Mouse (Mus musculus) brain, embryonic 18.5 days (tissue): ENCODE measurements around the gene Bfsp2.

ENCODE experiments used
- DNase-seq: peaks from one replicate; pipeline ENCODE4 v3.0.0-alpha.2; 2012; ENCODE audit warnings: low read depth, low spot score

The Bfsp2 gene

GRCm38 (mm10) chr9:103480044-103480576 is at the start of gene Bfsp2:
TSS of gene Bfsp2 (minus strand) at chr9:103480420.
- DNase-seq = no peak

DNA sequence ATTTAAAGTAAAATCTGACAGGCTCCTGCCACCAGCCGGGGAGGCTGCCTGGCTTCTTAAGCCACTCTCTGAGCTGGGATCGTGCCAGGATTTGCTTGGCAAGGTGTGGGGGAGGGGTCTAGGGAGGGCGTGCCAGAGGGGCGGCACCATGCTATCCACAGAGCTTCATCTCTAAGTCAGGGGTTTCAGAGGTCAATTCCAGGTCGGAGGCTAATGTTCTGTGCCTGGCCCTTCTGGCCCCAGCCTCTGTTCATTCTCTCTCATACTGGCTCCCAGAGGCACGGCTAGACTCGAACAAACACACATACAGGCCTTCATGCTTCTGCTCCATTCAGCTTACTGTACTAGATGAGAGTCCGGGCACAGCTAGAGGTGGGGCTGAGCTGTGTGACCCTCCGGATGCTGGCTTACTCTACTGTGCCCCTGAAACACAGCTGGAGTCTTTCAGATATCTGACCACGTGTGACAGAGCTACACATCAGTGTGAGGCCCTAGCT is 44.9 kb upstream of the Bfsp2 start:
- no peak for DNase-seq

DNA sequence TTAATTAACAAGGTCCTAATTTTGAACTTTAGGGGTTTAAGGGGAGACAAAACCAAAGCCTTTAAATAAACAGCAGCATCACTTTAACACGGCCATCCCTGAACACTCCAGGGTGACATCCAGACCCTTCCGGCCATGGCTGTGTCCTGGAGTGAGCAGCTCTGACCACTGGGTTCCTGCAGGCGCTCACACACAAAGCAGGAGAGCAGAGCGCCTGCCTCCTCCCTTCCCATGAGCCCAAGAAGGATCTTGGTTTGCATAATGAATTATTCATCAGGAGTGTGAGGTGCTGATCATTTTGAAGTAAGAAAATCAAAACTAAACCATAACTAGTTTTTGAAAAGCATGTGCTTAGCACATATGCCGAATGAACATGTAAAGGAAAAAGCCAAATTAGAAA is 44.4 kb upstream of the Bfsp2 start:
- peak; percentile 51 for DNase-seq

DNA sequence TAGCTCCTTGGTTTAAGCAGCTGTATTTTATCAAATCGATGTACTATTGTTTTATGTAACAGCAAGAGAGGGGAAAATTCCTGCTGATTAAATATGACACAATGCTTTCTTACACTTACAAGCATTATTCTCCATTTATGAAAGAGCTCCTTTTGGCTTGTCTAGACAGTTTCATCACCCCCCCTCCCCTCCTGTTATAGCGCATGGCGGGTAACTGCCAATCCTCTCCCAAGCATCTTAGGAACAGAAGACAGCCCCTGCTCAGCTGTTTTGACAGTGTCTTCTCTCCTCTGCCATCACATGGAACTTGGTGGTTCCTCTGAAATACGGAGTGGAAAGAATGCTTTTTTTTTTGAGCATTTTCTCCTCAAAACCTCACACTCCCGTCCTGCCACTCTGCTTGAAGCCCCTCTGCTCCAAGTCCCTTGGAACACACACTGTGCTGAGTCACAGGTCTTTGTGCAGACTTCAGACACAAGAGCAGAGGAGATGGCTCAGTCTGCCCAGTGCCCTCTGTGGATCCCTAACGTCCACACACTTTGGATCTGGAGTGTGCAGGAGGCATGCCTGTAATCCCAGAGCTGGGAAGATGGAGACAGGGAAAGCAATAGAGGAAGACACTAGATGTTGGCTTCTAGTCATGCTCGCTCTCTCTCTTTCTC is 43.7 kb upstream of the Bfsp2 start:
- DNase-seq = peak; percentile 78

GRCm38 (mm10) chr9:103523008-103523407 is 42.8 kb upstream of the Bfsp2 start:
- DNase-seq = no peak

GRCm38 (mm10) chr9:103513884-103514283 is 33.7 kb upstream of the Bfsp2 start:
- no peak for DNase-seq

DNA sequence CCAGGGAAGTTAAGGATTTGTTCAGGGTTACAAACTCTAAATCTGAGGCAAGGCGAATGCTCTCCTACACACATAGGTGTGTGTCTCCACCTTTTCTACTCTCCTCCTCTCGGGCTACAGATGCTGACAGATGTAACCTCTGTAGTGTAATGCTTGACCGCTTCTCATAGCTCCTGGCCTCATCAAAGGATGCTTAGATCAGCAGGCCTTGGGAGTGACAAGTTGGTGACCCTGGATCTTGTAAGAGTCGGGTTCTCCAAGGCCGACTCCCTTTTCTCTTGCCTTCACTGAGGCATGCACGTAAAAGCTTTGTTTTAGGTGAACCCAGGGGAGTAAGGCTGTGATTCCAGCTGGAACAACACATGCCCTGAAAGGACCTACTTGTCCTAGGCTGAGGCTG is 32.0 kb upstream of the Bfsp2 start:
- DNase-seq = no peak

DNA sequence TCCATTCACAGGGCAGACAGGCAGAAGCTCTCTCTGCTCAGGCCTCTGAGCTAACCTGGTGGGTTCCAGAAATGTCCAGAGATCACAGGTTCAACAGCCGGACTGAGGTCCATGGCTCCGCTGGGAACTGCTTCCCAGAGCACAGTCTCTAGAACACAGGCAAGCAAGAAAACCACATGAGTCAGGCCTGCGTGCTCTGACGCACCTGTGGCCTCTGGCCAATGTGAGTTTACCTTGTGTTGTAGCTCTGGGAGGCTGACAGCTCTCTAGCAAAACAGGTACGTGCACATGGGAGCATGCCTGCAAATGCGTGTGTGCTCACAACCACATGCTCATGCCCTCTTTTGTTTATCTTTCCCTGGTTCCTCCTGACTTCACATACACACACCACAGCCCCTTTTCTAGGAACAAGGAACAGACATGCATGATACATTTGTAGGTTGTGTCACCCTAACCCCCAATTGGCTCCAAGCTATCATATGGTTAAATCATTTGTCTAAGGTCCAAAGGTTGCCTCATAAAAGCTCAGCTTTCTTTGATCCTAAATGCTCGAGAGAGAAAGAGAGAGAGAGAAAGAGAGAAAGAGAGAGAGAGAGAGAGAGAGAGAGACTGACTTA is 26.9 kb upstream of the Bfsp2 start:
- no peak for DNase-seq

GRCm38 (mm10) chr9:103505067-103505466 is 24.8 kb upstream of the Bfsp2 start:
- DNase-seq = no peak

- DNase-seq = peak; percentile 78
Observed at GRCm38 (mm10) chr9:103504646-103505045, 24.4 kb upstream of the Bfsp2 start.

DNA sequence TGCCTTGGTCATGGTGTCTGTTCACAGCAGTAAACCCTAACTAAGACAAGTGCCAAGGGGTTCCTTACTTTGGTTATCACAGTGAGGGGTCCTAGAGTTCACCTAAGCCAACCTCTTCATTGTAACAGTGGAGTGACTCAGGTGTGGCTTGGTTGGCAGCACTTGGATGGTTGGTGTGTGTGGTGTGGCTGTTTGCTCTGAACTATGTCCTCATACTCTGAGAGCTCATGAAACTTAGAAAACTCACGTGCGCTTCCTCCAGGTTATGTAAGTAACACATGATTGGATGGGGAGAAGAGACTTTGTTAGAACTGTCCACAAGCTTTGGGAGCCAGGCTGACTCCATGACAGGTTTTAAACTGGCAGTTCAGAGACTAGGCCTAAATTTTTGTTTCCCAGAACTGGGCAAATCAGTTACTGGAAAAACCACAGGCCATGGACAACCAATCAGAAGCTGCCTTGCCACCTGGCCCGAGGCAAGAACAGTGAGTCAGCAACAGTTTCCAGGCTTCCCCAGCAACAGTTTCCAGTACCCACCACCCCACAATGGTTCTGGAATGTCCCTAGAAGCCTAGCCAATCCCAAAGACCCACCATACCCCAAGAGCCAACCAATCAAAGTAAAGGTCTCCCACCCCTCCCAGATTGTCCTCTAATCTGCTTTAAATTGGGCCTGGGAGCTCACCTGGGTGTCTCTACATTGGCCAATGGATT is 23.5 kb upstream of the Bfsp2 start:
- no peak for DNase-seq

DNA sequence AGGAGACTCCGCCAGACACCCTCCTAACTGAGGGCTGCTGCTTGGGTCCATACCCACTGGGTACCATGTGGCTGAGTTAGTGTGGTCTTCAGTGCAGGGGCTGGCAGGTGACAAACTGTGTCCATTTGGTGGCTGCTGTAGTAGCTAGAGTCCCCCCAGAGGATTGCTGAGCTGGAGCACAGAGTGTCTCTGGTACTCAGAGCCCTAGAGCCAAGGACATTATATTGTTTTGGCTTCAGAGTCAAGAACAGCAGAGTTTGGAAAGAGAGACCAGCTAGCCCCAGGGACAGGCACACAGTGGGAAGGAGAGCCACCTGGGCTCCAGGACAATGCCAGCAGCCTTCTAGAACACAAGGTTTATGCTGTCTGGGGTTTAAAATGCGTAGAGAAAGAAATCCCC is 22.4 kb upstream of the Bfsp2 start:
- DNase-seq = no peak

DNA sequence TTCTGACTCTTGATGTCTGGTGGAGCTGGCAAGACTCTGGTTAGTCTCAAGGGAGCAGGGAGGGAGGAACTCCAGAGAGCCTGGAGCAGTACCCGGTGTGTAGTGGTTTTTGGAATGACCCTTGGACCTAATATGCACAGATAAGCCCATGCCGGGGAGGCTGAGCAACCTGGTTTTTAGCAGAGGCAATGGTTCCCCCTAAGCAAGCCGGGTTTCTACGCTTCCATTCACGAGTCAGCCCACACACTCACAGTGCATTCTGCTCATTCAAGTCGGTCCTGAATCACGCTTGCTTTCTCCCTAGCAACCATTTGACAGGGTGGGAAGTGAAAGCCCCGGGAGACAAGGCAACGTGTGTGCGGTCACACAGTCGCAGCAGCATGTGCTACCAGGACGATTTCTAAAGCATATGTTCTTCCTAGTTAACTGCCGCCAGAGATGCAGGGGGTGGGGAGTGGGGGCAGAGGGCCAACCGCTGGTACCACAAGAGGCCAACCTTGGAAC is 21.7 kb upstream of the Bfsp2 start:
- peak; percentile 74 for DNase-seq

DNA sequence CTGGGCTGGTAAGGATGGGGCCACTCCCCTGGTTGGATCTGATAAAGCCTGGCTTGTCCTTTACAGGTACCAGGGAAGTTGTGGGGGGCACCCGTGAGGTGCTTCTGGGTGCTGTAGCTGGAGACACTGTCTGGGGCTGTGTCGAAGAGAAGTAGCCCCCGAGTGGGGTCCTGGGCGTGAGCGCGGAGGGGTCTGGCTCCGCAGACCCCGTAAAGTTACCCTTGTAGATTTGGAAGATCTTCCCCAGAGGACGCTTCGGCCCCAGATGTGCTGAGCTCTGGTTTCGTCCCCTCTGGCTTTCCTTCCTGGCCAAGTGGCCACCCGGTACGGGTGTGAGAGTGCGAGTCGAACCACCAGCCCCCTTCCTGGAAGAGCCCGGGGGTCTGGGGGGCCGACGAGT is 19.1 kb upstream of the Bfsp2 start:
- DNase-seq = no peak

DNA sequence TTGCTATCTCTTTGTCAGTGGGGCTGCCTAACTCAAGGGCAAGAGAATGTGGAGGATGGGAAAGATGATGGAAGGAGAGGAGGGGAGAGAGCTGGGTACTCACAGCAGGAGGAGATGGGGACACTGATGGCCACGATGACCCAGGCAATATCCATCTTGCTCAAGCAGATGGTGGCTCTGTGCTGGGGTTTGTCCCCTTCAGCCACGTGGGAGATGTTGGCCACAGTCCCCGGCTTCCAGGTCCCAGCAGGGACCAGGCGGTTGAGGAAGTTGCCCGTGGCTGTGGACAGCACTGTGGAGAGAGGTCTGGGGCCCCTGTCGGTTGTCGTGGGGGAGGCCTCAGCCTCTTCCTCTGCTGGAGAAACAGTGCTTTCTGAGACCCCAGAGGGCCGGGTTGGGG is 18.5 kb upstream of the Bfsp2 start:
- DNase-seq = no peak

- no peak for DNase-seq
Observed at GRCm38 (mm10) chr9:103495391-103495790, 15.2 kb upstream of the Bfsp2 start.

GRCm38 (mm10) chr9:103494346-103495020 is 14.3 kb upstream of the Bfsp2 start:
- DNase-seq = peak; percentile 58

DNA sequence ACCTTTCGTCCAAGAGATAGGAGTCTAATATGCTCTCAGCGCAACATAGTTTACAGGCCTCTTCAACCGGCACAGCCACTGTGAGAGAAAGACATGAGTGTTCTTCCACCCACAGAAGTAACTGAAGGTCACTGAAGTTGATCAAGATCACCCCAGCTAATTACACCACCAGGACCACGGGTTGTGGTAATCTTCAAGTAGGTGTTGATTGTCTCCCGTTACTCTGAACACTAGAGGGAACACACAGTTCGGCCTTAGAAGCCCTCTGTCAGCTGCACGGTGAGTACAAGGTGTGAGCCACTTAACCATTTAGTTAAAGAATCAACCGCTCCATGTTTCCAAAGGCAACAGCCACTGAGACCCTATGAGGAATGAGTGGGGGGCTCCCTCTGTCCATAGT is 11.8 kb upstream of the Bfsp2 start:
- no peak for DNase-seq

- DNase-seq = no peak
Observed at GRCm38 (mm10) chr9:103490439-103490838, 10.2 kb upstream of the Bfsp2 start.

DNA sequence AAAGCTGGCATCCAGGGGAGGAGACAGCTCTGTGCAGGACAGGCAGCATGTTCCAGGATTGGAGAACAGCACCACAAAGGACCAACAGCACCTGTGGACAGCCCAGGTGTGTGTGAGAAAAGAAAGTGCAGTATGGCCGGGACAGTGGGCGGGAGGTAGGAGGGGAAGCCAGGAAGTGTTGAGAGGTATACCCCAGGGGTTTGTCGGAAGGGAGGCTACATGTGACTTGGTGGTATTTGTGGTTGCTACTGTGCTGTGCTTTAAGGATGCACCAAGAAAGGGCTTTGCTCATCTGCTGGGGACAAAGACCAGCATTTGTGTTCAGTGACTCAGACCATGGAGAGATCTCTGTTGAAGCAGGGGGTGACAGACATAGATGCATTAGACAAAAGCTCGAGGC is 9.7 kb upstream of the Bfsp2 start:
- no peak for DNase-seq

GRCm38 (mm10) chr9:103489096-103489495 is 8.9 kb upstream of the Bfsp2 start:
- DNase-seq = no peak

DNA sequence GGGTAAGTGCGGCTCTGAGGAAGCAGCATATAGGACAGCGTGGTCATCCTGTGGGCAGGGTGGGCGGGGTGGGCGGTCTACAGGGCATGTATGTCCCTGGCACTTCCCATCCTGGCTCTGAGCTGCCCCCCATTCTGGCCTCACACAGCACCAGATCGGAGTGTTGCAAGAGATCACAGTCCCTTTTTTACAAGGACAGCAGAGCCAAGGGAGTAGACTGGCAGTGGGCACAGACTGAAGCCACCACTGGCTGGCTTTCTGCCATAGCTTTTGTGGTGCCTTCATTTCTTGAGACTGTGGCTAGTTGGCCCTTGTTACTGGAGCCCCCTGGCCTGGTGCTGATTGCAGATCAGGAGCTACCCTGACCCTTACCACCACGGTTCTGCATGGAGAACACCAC is 6.0 kb upstream of the Bfsp2 start:
- no peak for DNase-seq
